Mouse (Mus musculus): ENCODE measurements around the gene Arfrp1. TPM values are rescaled to one million over a fixed set of nuclear protein-coding genes. Genes with fewer than 3 reads are reported as not detected.

The Arfrp1 gene
- polyA plus RNA-seq, 1 experiment from 2014 or later, result 75.4 TPM

DNA sequence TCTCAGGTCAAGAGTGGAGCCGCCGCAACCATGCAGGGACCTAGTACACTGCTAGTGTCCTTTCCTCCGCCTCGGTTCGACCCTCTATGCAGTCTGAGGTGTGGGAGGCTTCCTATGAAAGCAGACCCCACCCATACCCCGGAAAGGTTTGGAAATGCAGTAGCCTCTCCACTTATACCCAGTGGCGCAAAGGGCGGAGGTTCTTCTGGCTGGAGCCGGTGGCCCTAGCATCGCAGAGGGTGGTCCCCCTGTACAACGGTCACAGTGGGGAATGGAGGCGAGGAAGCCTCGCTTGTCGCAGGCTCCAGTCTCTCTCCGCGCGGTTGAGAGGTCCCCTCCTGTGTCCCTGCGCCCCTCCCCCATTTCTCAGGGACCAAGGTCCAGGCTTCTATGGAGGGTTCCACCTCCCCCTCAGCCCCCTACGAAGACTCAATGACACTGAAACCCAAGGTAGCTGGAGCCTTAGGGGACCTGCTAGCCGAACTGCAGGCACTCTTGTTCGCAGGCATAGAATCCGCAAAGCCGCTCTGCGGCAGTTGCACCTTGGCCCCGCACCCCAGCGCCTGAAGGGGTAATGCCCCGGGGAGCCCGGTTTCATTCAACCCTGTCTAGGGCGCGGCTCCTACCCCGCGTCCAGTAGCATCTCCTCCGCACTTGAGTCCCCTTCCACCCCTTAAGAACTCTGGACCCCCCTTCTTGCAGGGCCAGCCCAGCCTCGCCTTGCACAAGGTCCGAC lies 51.7 kb downstream of the Arfrp1 start:
- Histone ChIP-seq H3K9me3 (no peaks in the 10 kb centered on the region), H3K4me3 (peak overlapping the region; percentile 68), H3K27ac (peak overlapping the region; percentile 90), H3K36me3 (peaks cover 7% of the 10 kb centered on the region), H3K27me3 (ENCODE audit: insufficient read depth, poor library complexity, severe bottlenecking) (peaks cover 72% of the 10 kb centered on the region), H3K4me1 (replicated peaks) (peaks cover 21% of the 10 kb centered on the region)
- WGBS, result 2% methylated on average over 35 of the region's 35 CpGs
- DNase-seq (ENCODE audit: low spot score), result peak; percentile 20

DNA sequence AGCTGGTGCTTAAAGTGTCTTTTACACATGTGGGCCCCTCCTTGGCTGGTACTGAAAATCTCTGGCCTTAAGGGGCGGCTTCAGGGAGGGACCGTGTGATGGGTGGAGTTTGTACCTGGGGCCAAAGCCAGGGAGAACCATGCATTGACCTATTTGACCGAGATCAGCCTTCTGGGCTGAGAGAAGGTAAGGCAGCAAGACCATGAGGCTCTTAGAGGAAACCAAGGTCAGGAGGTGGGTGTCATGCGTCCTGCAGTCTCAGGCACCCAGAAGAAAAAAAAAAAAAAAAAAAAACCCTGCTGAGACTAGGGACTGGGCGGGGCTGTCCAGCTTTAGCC lies 52.2 kb downstream of the Arfrp1 start:
- Histone ChIP-seq H3K27ac (peak overlapping the region; percentile 90), H3K36me3 (peaks cover 12% of the 10 kb centered on the region), H3K9me3 (no peaks in the 10 kb centered on the region), H3K4me3 (peak overlapping the region; percentile 68), H3K4me1 (replicated peaks) (peaks cover 21% of the 10 kb centered on the region), H3K27me3 (ENCODE audit: insufficient read depth, poor library complexity, severe bottlenecking) (peaks cover 77% of the 10 kb centered on the region)
- no peak for DNase-seq (ENCODE audit: low spot score)
- 14% methylated on average over 5 of the region's 5 CpGs for WGBS

DNA sequence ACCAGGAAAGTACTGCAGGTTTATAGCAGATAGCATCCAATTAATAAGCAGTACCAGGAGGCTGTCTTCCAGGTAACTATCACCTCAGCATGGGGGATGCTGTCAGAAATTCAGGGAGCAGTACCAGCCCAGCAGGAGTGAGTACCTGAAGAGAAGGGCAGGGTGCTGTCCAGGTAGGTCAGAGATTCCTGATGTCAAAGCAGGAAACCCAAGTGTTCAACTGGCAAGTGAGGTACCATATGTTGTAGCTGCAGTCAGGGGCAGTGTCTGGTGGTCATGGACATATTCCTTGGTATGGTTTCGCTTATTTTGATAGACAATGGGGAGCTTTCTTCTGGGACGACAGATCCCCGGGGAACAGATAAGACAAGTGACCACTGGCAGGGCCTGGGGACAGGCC lies 52.8 kb downstream of the Arfrp1 start:
- 0 out of 2 replicates have a peak overlapping the region, but pooled peaks have one; percentile 90 for H3K27ac ChIP-seq
- 53% methylated on average over 3 of the region's 3 CpGs for WGBS
- H3K4me1 ChIP-seq (replicated peaks), result peaks cover 22% of the 10 kb centered on the region
- DNase-seq (ENCODE audit: low spot score), result no peak
- H3K9me3 ChIP-seq, result no peaks in the 10 kb centered on the region
- H3K27me3 ChIP-seq (ENCODE audit: insufficient read depth, poor library complexity, severe bottlenecking), result peaks cover 83% of the 10 kb centered on the region
- H3K4me3 ChIP-seq, result peak overlapping the region; percentile 68
- peaks cover 17% of the 10 kb centered on the region for H3K36me3 ChIP-seq

Other genes with a start within 250 kb of the Arfrp1 start
- 5.4 and 15.5 TPM in 2 replicates for gene Kcnq2, start 230.1 kb downstream of the Arfrp1 start, polyA plus RNA-seq (2016; fragmentation: Nextera tagmentation; extraction: Ambion mirVana)
- gene Eef1a2, start 208.4 kb downstream of the Arfrp1 start, polyA plus RNA-seq (2016; fragmentation: Nextera tagmentation; extraction: Ambion mirVana), result 0.47 TPM in 1 of 2 replicates, not detected in the other
- gene Ppdpf, start 178.2 kb downstream of the Arfrp1 start, polyA plus RNA-seq (2016; fragmentation: Nextera tagmentation; extraction: Ambion mirVana), result 324 and 415 TPM in 2 replicates
- not detected in 2 replicates for gene Ptk6, start 162.6 kb downstream of the Arfrp1 start, polyA plus RNA-seq (2016; fragmentation: Nextera tagmentation; extraction: Ambion mirVana)
- gene Srms, start 152.2 kb downstream of the Arfrp1 start, polyA plus RNA-seq (2016; fragmentation: Nextera tagmentation; extraction: Ambion mirVana), result 0.07 TPM in 1 of 2 replicates, not detected in the other
- 0.26 and 0.32 TPM in 2 replicates for gene Fndc11, start 145.4 kb downstream of the Arfrp1 start, polyA plus RNA-seq (2016; fragmentation: Nextera tagmentation; extraction: Ambion mirVana)
- 0.52 and 1.00 TPM in 2 replicates for gene Helz2, start 123.4 kb downstream of the Arfrp1 start, polyA plus RNA-seq (2016; fragmentation: Nextera tagmentation; extraction: Ambion mirVana)
- 19.0 and 20.0 TPM in 2 replicates for gene Gmeb2, start 77.4 kb downstream of the Arfrp1 start, polyA plus RNA-seq (2016; fragmentation: Nextera tagmentation; extraction: Ambion mirVana)
- 122 and 329 TPM in 2 replicates for gene Stmn3, start 50.9 kb downstream of the Arfrp1 start, polyA plus RNA-seq (2016; fragmentation: Nextera tagmentation; extraction: Ambion mirVana)
- gene Rtel1, start 45.7 kb downstream of the Arfrp1 start, polyA plus RNA-seq (2016; fragmentation: Nextera tagmentation; extraction: Ambion mirVana), result 57.7 and 68.1 TPM in 2 replicates
- 45.4 and 53.0 TPM in 2 replicates for gene Zgpat, start 476 bp downstream of the Arfrp1 start, polyA plus RNA-seq (2016; fragmentation: Nextera tagmentation; extraction: Ambion mirVana)
- 29.5 and 29.7 TPM in 2 replicates for gene Lime1, start 14.7 kb upstream of the Arfrp1 start, polyA plus RNA-seq (2016; fragmentation: Nextera tagmentation; extraction: Ambion mirVana)
- 18.6 and 22.2 TPM in 2 replicates for gene Zbtb46, start 94.0 kb upstream of the Arfrp1 start, polyA plus RNA-seq (2016; fragmentation: Nextera tagmentation; extraction: Ambion mirVana)
- 0.08 TPM in 1 of 2 replicates, not detected in the other for gene Abhd16b, start 127.8 kb upstream of the Arfrp1 start, polyA plus RNA-seq (2016; fragmentation: Nextera tagmentation; extraction: Ambion mirVana)
- gene Tpd52l2, start 131.7 kb upstream of the Arfrp1 start, polyA plus RNA-seq (2016; fragmentation: Nextera tagmentation; extraction: Ambion mirVana), result 161 and 169 TPM in 2 replicates
- 101 and 108 TPM in 2 replicates for gene Dnajc5, start 155.1 kb upstream of the Arfrp1 start, polyA plus RNA-seq (2016; fragmentation: Nextera tagmentation; extraction: Ambion mirVana)
- gene Uckl1, start 219.5 kb upstream of the Arfrp1 start, polyA plus RNA-seq (2016; fragmentation: Nextera tagmentation; extraction: Ambion mirVana), result 52.9 and 56.8 TPM in 2 replicates
- gene Prpf6, start 226.5 kb upstream of the Arfrp1 start, polyA plus RNA-seq (2016; fragmentation: Nextera tagmentation; extraction: Ambion mirVana), result 65.0 and 77.1 TPM in 2 replicates
- 36.9 and 45.4 TPM in 2 replicates for gene Zfp512b, start 227.4 kb upstream of the Arfrp1 start, polyA plus RNA-seq (2016; fragmentation: Nextera tagmentation; extraction: Ambion mirVana)
- gene Samd10, start 233.8 kb upstream of the Arfrp1 start, polyA plus RNA-seq (2016; fragmentation: Nextera tagmentation; extraction: Ambion mirVana), result 36.1 and 72.6 TPM in 2 replicates